Mouse (Mus musculus): ENCODE data around the gene Xrn2. TPM values are rescaled to one million over a fixed set of nuclear protein-coding genes. Genes with fewer than 3 reads are reported as not detected.
"Not testable (repeated sequence)": the region's sequence is repeated elsewhere in the genome, so short reads cannot be mapped to it uniquely, and the experiment has no call there.

Xrn2 gene
- total and polyA plus RNA-seq, 3 experiments, result 98.0 to 108 TPM; not detected in 1

DNA sequence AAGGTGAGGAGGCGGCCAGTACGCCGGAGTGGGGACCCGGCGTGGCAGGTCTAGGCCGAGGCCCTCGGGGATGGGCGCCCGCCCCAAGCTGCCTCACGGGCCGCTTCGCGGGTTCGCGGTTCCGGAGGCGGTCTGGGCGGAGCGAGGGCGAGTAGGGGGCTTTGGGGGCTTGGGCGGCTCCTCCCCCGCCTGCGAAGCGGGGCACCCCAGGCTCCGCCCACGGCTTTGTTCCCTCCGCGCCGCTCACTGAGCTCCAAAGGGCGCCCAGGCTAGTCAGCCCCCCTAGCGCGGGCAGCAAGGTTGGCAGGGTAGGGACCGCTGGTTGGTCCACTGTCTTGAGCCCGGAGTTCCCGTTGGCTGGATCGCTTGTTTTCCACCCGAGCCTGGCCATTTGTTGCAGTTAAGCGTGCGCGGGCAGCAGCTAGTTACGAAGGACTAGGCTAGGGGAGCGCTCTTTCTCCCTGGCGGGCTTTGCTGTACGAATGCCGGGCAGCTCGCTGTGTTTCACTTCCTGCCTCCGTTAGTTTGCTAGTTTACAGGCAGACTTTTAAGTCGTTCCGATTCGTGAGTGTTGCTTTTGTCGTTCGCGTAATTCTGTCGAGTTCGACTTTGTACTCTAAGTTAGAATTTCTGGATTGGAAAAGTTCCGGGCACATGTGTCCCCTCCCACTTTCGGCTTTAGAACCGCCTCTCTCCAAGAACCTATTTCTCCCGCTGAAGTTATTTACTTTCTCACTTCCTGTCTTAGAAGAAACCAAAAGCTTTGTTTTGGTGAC, 586 bp downstream of the Xrn2 start:
- peak overlapping the region; percentile 98 for H3K9ac ChIP-seq (ENCODE audit: control insufficient read depth, low read depth, low read length, poor library complexity, severe bottlenecking)
- peaks cover 6 to 22% of the 10 kb centered on the region in 2 experiments for H3K4me1 ChIP-seq (ENCODE audit: control insufficient read depth in 1 of 2, insufficient read depth in 2 of 2, low read length in 2 of 2)
- TF ChIP-seq ELF1 (IDR thresholded peaks at IDR 0.05; ENCODE audit: low read depth, low read length) (0 out of 2 replicates have a peak, but pooled peaks have one; percentile 14), CHD2 (IDR thresholded peaks at IDR 0.05; ENCODE audit: low read length) (no peak), POLR2A (IDR thresholded peaks at IDR 0.05; ENCODE audit: control insufficient read depth in 1 of 2, insufficient read depth in 1 of 2, low read depth in 1 of 2, low read length in 2 of 2, poor library complexity in 1 of 2) (0 out of 4 replicates have a peak, but pooled peaks of 1 of the 2 experiments have one; percentile 13), MYC (IDR thresholded peaks at IDR 0.05; ENCODE audit: low read depth, low read length) (0 out of 2 replicates have a peak, but pooled peaks have one; percentile 20), SIN3A (IDR thresholded peaks at IDR 0.05; ENCODE audit: low read length) (peak; percentile 77), HCFC1 (IDR thresholded peaks at IDR 0.05; ENCODE audit: low read depth, low read length) (peak; percentile 25; the same call in 1 of the 2 replicates), MAX (IDR thresholded peaks at IDR 0.05; ENCODE audit: low read length) (peak; percentile 53; the same call in 1 of the 2 replicates), TBP (IDR thresholded peaks at IDR 0.05; ENCODE audit: low read depth, low read length) (no peak), MXI1 (IDR thresholded peaks at IDR 0.05; ENCODE audit: low read depth, low read length) (peak; percentile 85), E2F4 (IDR thresholded peaks at IDR 0.05; ENCODE audit: borderline replicate concordance, low read depth, low read length) (peak; percentile 65; the same call in 1 of the 2 replicates)
- H3K27me3 ChIP-seq (ENCODE audit: control insufficient read depth in 1 of 2, insufficient read depth in 2 of 2, low read length in 2 of 2), result no peaks in the 10 kb centered on the region
- H3K36me3 ChIP-seq (ENCODE audit: control insufficient read depth in 1 of 2, insufficient read depth in 2 of 2, low read length in 2 of 2), result peaks cover 2 to 33% of the 10 kb centered on the region in 2 experiments; a peak in 3 of 4 replicates
- H3K79me2 ChIP-seq (ENCODE audit: control insufficient read depth, insufficient read depth, low read length, poor library complexity), result peaks cover 52% of the 10 kb centered on the region
- no peaks in the 10 kb centered on the region for H3K9me3 ChIP-seq (replicated peaks; ENCODE audit: insufficient read depth, low read length)
- DNase-seq (ENCODE audit: low read depth, low spot score), result peak; percentile 85
- H3K4me3 ChIP-seq (ENCODE audit: control insufficient read depth in 1 of 2, insufficient read depth in 1 of 2, low read depth in 2 of 2, low read length in 2 of 2), result peak overlapping the region; percentile 98 to 100
- peak overlapping the region; percentile 99 for H3K27ac ChIP-seq (ENCODE audit: control insufficient read depth, low read depth, low read length)

DNA sequence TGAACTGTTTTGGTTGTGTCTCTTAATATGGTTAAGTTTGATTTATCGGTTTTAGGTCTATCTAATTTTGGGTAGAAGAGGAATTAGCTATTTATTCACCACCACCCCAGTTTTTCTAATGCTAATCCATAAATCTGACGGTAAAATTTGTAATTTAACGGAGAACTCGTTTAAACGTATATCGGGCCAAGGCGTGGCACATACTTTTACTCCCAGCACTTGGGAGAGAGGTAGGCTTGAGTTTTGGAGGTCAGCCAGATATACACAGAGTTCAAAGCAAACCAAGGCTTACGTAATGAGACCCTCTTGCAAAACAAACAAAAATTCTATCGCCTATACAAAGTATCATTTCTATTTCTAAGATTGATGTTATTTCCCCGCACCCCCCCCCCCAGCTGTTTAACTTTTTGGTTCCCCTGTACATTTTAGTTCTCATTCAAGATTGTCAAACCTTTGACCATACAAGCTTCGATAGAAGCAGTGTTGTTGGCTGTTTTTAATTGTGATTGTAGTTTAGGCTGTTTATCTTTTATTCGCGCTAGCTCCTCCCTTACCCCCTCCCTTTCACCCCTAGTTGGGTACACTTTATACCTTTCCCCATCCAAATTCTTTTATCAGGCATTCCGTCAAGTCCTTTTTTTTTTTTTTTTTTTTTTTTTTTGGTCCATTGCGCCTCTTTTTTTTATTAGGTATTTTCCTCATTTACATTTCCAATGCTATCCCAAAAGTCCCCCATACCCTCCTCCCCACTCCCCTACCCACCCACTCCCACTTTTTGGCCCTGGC, 1.5 kb downstream of the Xrn2 start:
- H3K27ac ChIP-seq (ENCODE audit: control insufficient read depth, low read depth, low read length), result peak overlapping the region; percentile 99

DNA sequence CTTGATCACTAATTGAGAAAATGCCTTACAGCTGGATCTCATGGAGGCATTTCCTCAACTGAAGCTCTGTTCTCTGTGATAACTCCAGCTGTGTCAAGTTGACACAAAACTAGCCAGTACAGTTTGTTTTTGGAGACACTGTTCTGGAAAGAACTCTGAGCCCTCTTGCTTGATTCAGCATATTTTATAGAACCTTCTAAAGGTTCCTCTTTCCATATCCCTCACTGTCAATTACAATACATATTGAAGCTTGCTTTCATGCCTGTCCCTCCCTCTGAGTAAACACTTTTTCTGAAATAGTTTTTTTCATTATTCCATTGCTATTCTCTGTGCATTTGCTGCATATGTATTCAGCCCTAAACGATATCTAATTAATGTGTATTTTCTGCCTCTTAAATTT, 9.2 kb downstream of the Xrn2 start:
- not testable (repeated sequence) for H3K4me3 ChIP-seq (ENCODE audit: control insufficient read depth in 1 of 2, insufficient read depth in 1 of 2, low read depth in 2 of 2, low read length in 2 of 2); H3K27ac ChIP-seq (ENCODE audit: control insufficient read depth, low read depth, low read length); H3K9ac ChIP-seq (ENCODE audit: control insufficient read depth, low read depth, low read length, poor library complexity, severe bottlenecking); H3K27me3 ChIP-seq (ENCODE audit: control insufficient read depth in 1 of 2, insufficient read depth in 2 of 2, low read length in 2 of 2); H3K4me1 ChIP-seq (ENCODE audit: control insufficient read depth in 1 of 2, insufficient read depth in 2 of 2, low read length in 2 of 2); H3K9me3 ChIP-seq (replicated peaks; ENCODE audit: insufficient read depth, low read length)
- peaks cover 62% of the 10 kb centered on the region for H3K79me2 ChIP-seq (ENCODE audit: control insufficient read depth, insufficient read depth, low read length, poor library complexity)
- H3K36me3 ChIP-seq (ENCODE audit: control insufficient read depth in 1 of 2, insufficient read depth in 2 of 2, low read length in 2 of 2), result peaks cover 16 to 31% of the 10 kb centered on the region in 2 experiments
- DNase-seq (ENCODE audit: low read depth, low spot score), result peak; percentile 61

More for the DNA sequence above, 1.5 kb downstream of the Xrn2 start:
- Histone ChIP-seq H3K79me2 (ENCODE audit: control insufficient read depth, insufficient read depth, low read length, poor library complexity) (peaks cover 61% of the 10 kb centered on the region), H3K27me3 (ENCODE audit: control insufficient read depth in 1 of 2, insufficient read depth in 2 of 2, low read length in 2 of 2) (no peaks in the 10 kb centered on the region), H3K9ac (ENCODE audit: control insufficient read depth, low read depth, low read length, poor library complexity, severe bottlenecking) (peak overlapping the region; percentile 98), H3K4me3 (ENCODE audit: control insufficient read depth in 1 of 2, insufficient read depth in 1 of 2, low read depth in 2 of 2, low read length in 2 of 2) (peak overlapping the region; percentile 98 to 100), H3K9me3 (replicated peaks; ENCODE audit: insufficient read depth, low read length) (no peaks in the 10 kb centered on the region), H3K4me1 (ENCODE audit: control insufficient read depth in 1 of 2, insufficient read depth in 2 of 2, low read length in 2 of 2) (peaks cover 6 to 22% of the 10 kb centered on the region in 2 experiments), H3K36me3 (ENCODE audit: control insufficient read depth in 1 of 2, insufficient read depth in 2 of 2, low read length in 2 of 2) (peaks cover 2 to 33% of the 10 kb centered on the region in 2 experiments; a peak in 3 of 4 replicates)
- TF ChIP-seq ZNF384 (IDR thresholded peaks at IDR 0.05; ENCODE audit: low read depth, low read length) (peak; percentile 60), MXI1 (IDR thresholded peaks at IDR 0.05; ENCODE audit: low read depth, low read length) (no peak), TAL1 (IDR thresholded peaks at IDR 0.05; ENCODE audit: low read length) (no peak), TCF12 (IDR thresholded peaks at IDR 0.05; ENCODE audit: low read depth, low read length) (no peak), EP300 (IDR thresholded peaks at IDR 0.05; ENCODE audit: low read depth in 1 of 2, low read length in 2 of 2) (no peak), HCFC1 (IDR thresholded peaks at IDR 0.05; ENCODE audit: low read depth, low read length) (no peak), SMC3 (IDR thresholded peaks at IDR 0.05; ENCODE audit: low read depth, low read length) (no peak), KAT2A (conservative IDR thresholded peaks at IDR 0.05; ENCODE audit: low read depth, low read length) (no peak), MYC (IDR thresholded peaks at IDR 0.05; ENCODE audit: low read depth, low read length) (0 out of 2 replicates have a peak, but pooled peaks have one; percentile 8)
- peak; percentile 59 for DNase-seq (ENCODE audit: low read depth, low spot score)

Measured in MEL (cell line).